Mouse (Mus musculus) kidney, embryonic 14.5 days (tissue): ENCODE measurements around the gene Zfp819. TPM values are rescaled to one million over a fixed set of nuclear protein-coding genes. Genes with fewer than 3 reads are reported as not detected.
A peak's percentile ranks its signal among the peaks of the same experiment; 100 is the strongest.

ENCODE experiments used
- ATAC-seq: fragments of 200-750 bp; cut with Nextera tagmentation; 2 replicates; pipeline ENCODE4 v1.8.0; 2017; ENCODE audit warnings: moderate number of reproducible peaks, mild to moderate bottlenecking, moderate TSS enrichment, moderate library complexity; ENCODE audit not compliant: low FRiP score, low TSS enrichment
- H3K27ac ChIP-seq: fragments of 300-500 bp; sonication (generic); 2 replicates; pipeline ENCODE4 v1.5.1; 2014; ENCODE audit warnings: low read depth, mild to moderate bottlenecking, low read length, moderate library complexity, mixed read lengths
- H3K27me3 ChIP-seq: fragments of 300-500 bp; sonication (generic); 2 replicates; pipeline ENCODE4 v1.6.1; 2014; ENCODE audit warnings: mild to moderate bottlenecking, low read length; ENCODE audit not compliant: control insufficient read depth, insufficient read depth
- H3K36me3 ChIP-seq: fragments of 300-500 bp; sonication (generic); 2 replicates; pipeline ENCODE4 v1.6.1; 2014; ENCODE audit warnings: low read length, mixed read lengths; ENCODE audit not compliant: control insufficient read depth, insufficient read depth
- H3K4me1 ChIP-seq: fragments of 300-500 bp; sonication (generic); 2 replicates; pipeline ENCODE4 v1.6.1; 2014; ENCODE audit warnings: low read length, mixed read lengths; ENCODE audit not compliant: control insufficient read depth, insufficient read depth
- H3K4me2 ChIP-seq: fragments of 300-500 bp; sonication (generic); replicated peaks from 2 replicates; pipeline ENCODE4 v1.6.1; 2014; ENCODE audit warnings: low read depth, mild to moderate bottlenecking, low read length
- H3K4me3 ChIP-seq: fragments of 300-500 bp; sonication (generic); 2 replicates; pipeline ENCODE4 v1.5.1; 2014; ENCODE audit warnings: mild to moderate bottlenecking, low read length
- H3K9ac ChIP-seq: fragments of 300-500 bp; sonication (generic); 2 replicates; pipeline ENCODE4 v1.6.1; 2014; ENCODE audit warnings: low read depth, mild to moderate bottlenecking, low read length, moderate library complexity
- H3K9me3 ChIP-seq: fragments of 300-500 bp; sonication (generic); 2 replicates; pipeline ENCODE4 v1.6.1; 2016; ENCODE audit warnings: low read length; ENCODE audit not compliant: control insufficient read depth
- WGBS: fragments of 180-500 bp; shearing (Covaris S2); extraction: QIAGEN DNeasy Blood & Tissue Kit; methylation state at CpG from one replicate; pipeline ENCODE4 v1.1.7; 2014; 5-methylcytosine and 5-hydroxymethylcytosine counted together
- polyA plus RNA-seq: library from polyadenylated mRNA; unstranded; fragments of >200 nt; fragmentation: Nextera tagmentation; extraction: Ambion mirVana; gene quantifications from 2 replicates; pipeline ENCODE4 v1.2.1, GENCODE M21; 2014

The Zfp819 gene
- 0.19 and 0.23 TPM in 2 replicates for polyA plus RNA-seq

DNA sequence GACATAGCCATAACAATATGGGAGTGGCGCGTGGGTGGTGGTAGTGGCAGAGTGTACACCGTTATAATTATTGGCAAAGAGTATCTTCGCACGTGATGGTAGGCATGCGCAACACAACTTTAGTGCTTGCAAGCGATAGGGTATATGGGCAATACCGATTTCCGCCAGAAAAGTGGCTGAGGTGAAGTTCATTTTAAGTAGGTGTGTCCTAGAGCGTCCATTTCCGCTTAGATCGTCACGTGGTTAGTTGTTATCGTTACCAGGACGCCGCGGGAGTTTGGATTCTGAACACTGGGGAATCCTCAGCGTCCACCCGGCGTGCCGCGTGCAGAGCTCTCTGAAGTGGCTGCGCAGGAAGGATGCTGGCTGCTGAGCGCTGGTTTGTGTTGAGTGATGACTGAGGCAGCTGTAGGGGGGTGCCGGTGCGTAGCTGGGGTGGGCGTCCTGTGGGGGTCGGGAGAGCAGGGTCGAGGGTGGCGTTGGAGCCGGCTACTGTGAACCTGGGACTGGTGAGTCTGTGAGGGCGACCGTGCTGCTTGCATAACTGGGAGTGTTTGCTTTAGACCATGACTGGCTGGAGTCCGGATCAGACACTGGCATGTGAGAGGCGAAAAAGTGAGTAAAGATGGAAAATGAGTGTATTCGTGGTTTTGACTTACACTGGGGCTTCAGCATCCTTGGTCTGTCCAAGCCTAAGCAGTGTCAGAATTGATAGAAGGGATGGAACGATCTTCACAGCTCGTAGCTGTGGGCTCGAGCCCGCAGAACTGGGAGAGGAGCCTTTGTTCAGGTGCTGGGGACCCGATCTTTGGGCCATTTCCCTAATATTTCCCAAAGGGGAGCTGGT lies at the start of gene Zfp819:
Zfp819 (plus strand) TSS at position 274 of the 847 bp plus-strand sequence.
- H3K9ac ChIP-seq, result peak within 1 kb of the TSS; percentile 38; the same call in 1 of the 2 replicates
- H3K27me3 ChIP-seq, result no peaks in the 10 kb centered on the region
- no peaks in the 10 kb centered on the region for H3K9me3 ChIP-seq
- ATAC-seq, result peak; percentile 90
- H3K4me2 ChIP-seq, result peak within 1 kb of the TSS; percentile 64
- 18% methylated on average over 41 of the region's 41 CpGs for WGBS
- 0 out of 2 replicates have a peak, but pooled peaks cover 6% of the 10 kb centered on the region for H3K4me1 ChIP-seq
- no peak within 1 kb of the TSS for H3K27ac ChIP-seq
- peak within 1 kb of the TSS; percentile 43 for H3K4me3 ChIP-seq
- no peaks in the 10 kb centered on the region for H3K36me3 ChIP-seq

DNA sequence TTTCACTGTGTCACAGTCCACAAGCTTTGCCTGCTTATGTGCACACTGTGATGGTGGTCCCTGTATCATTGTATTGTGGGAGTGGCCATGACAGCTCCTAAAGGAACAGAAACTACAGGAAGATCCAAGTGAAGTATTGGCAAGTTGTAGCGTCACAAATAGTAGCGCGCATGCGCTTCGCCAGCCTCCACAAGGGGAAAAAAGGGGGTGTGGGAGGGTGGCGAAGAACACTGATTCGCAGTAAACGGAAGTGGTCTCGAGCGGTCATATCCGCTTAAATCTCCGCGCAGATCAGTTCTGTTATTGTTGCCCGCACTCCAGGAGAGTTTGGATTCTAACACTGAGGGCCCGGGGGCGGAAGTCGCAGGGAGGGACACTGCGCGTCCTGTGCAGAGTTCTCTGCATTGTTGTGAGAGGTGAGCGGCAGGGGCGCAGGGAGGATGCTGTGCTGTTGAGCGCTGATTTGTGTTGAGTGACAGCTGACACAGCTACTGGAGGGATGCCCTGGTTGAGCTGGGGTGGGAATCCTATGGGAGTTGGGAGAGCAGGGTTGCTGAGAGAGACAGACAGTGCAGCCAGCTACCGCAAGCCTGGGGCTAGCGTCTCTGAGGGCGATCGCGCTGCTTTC lies 44.8 kb upstream of the Zfp819 start, which contains the start of gene Zfp658:
Zfp658 (plus strand) TSS at position 251 of the 628 bp plus-strand sequence.
- peak within 1 kb of the TSS; percentile 74 for H3K9ac ChIP-seq
- peaks cover 7% of the 10 kb centered on the region; the same call in 1 of the 2 replicates for H3K36me3 ChIP-seq
- H3K27me3 ChIP-seq, result no peaks in the 10 kb centered on the region
- WGBS, result under 1% methylated on average over 27 of the region's 27 CpGs
- H3K9me3 ChIP-seq, result no peaks in the 10 kb centered on the region
- peaks cover 7% of the 10 kb centered on the region; the same call in 1 of the 2 replicates for H3K4me1 ChIP-seq
- peak within 1 kb of the TSS; percentile 69 for H3K4me2 ChIP-seq
- peak; percentile 92 for ATAC-seq
- H3K4me3 ChIP-seq, result peak within 1 kb of the TSS; percentile 78
- H3K27ac ChIP-seq, result peak within 1 kb of the TSS; percentile 87

DNA sequence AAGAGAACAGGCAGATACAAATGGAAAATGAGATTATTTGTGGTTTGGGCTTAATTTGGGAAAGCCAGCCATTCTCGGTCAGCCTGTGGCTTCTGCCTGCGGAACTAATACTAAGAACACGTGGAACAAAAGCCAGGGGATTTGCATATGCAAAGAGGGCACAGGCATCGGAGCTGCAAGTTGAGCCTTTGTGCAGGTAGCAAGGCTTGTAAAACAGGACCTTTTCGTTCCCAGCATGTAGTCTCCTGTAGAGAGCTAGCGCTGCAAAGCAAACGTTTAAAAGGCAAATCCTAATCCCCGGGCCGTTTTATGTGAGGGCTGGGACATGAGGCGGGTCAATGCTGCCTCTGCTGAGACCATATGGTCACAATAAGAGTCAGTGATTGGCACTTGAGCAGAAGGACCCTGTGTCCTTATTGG lies 44.3 kb upstream of the Zfp819 start:
- Histone ChIP-seq H3K4me2 (peak overlapping the region; percentile 69), H3K27ac (peak overlapping the region; percentile 87; the same call in 1 of the 2 replicates), H3K9ac (peak overlapping the region; percentile 74), H3K4me3 (peak overlapping the region; percentile 78), H3K4me1 (peaks cover 7% of the 10 kb centered on the region; the same call in 1 of the 2 replicates), H3K27me3 (no peaks in the 10 kb centered on the region), H3K9me3 (no peaks in the 10 kb centered on the region), H3K36me3 (peaks cover 12% of the 10 kb centered on the region; the same call in 1 of the 2 replicates)
- 1% methylated on average over 10 of the region's 10 CpGs for WGBS
- ATAC-seq, result 0 out of 2 replicates have a peak, but pooled peaks have one; percentile 9

DNA sequence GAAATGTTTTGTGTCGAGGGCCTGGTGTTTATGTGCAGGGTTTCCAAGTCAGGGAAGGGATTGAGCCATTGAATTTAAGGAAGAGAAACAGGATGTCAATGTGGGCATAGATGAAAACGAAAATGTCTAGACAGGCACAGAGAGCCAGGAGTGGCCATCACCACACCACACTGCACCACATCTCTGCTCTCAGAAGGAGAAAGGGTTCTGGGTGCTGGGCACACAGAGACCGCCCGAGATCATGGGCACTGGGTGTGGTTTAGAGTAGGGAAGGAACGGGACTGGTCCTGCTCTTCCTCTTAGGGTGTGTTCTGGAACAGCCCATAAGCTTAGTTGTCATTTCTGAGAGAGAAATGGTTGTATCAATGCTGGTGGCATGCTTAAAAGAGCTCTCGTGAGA lies 43.7 kb upstream of the Zfp819 start:
- H3K27ac ChIP-seq, result no peak overlapping the region
- H3K4me1 ChIP-seq, result peaks cover 7% of the 10 kb centered on the region; the same call in 1 of the 2 replicates
- H3K9ac ChIP-seq, result no peak overlapping the region
- H3K27me3 ChIP-seq, result no peaks in the 10 kb centered on the region
- H3K9me3 ChIP-seq, result no peaks in the 10 kb centered on the region
- peaks cover 19% of the 10 kb centered on the region; the same call in 1 of the 2 replicates for H3K36me3 ChIP-seq
- H3K4me3 ChIP-seq, result peak overlapping the region; percentile 78; the same call in 1 of the 2 replicates
- H3K4me2 ChIP-seq, result peak overlapping the region; percentile 69
- ATAC-seq, result no peak
- WGBS, result 64% methylated on average over 6 of the region's 6 CpGs

DNA sequence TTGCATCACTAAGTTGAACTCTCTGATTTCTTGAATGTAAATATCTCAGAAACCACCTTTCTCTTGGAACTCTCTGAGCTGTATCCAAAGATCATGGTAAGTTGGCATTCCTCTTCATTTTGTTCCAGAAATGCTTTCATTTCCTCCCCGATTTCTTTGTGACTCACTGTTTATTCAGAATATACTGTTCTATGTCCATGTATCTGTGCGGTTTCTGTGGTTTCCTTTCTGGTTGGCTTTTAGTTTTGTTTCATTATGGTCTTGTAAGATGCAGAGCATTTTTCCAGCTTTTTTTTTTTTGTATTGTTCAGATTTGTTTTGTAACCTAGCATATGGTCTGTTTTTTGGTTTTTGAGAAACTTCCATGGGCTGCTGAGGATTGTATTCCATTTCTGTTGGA lies 35.8 kb upstream of the Zfp819 start:
- Histone ChIP-seq H3K9ac (no peak overlapping the region), H3K4me2 (no peak overlapping the region), H3K4me1 (no peaks in the 10 kb centered on the region), H3K9me3 (no peaks in the 10 kb centered on the region), H3K27ac (no peak overlapping the region), H3K27me3 (no peaks in the 10 kb centered on the region), H3K4me3 (no peak overlapping the region), H3K36me3 (peaks cover 56% of the 10 kb centered on the region)
- no peak for ATAC-seq
- WGBS, result 94% methylated on average over 2 of the region's 2 CpGs

DNA sequence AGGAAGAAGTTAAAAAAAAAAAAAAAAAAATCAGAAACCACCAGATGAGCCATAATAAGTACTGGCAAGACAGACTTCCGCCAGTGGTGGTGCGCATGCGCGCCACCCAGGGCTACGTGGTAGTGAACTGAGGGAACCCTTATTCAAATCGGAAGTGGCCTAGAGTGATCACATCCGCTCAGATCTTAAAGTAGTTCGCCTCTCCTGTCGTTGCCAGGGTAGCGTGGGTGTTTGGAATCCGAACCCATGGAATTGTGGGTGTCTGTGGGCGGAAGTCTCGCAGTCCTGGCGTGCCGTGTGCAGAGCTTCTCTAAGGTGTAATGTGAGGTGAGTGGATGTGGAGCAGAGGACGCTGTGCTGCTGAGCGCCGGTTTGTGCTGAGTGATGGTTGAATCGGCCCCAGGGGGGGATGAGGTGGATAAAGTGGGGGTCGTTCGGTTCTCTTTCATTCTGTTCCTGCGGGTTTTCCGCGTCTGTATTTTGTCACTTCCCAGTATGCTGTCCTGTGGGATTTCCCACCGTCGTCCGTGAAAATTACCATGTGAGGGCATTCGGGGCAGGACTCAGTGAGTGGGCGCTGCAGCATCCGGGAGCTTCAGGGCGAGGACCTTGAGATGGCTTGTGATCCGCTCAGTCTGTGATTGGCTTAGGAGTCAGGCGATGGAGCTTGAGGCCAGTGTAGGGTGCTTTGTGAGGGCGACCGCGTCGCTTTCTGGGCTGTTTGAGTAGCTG lies 27.4 kb upstream of the Zfp819 start, which contains the start of gene Zfp719:
Zfp719 (plus strand) TSS at position 171 of the 732 bp plus-strand sequence.
- WGBS, result under 1% methylated on average over 37 of the region's 37 CpGs
- peak; percentile 97 for ATAC-seq

DNA sequence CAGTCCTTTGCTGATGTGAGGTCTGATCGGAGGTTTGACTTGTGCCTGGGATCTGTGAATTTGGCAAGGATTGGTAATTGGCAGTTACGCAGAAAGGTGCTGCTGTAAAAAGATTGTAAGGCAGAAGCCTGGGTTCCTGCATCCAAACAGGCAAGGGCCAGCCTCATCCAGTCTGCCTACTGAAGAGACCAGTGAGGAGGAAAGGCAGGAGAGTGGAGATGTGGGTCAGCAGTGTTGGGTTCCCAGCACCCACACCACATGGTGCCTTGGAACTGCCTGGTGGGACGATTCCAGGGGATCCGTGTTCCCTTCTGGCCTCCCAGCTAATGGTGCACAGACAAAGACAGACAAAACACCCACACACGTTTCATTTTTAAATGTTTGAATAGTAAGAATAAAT lies 26.4 kb upstream of the Zfp819 start:
- H3K27ac ChIP-seq, result no peak overlapping the region
- H3K4me3 ChIP-seq, result peak overlapping the region; percentile 70
- H3K9ac ChIP-seq, result peak overlapping the region; percentile 75; the same call in 1 of the 2 replicates
- H3K36me3 ChIP-seq, result peaks cover 17% of the 10 kb centered on the region
- no peaks in the 10 kb centered on the region for H3K9me3 ChIP-seq
- peak overlapping the region; percentile 61 for H3K4me2 ChIP-seq
- no peaks in the 10 kb centered on the region for H3K27me3 ChIP-seq
- ATAC-seq, result no peak
- H3K4me1 ChIP-seq, result peaks cover 6% of the 10 kb centered on the region
- WGBS, result 71% methylated on average over 5 of the region's 5 CpGs

More for the DNA sequence above, 27.4 kb upstream of the Zfp819 start, which contains the start of gene Zfp719:
- Histone ChIP-seq H3K27me3 (no peaks in the 10 kb centered on the region), H3K4me2 (peak within 1 kb of the TSS; percentile 61), H3K9me3 (no peaks in the 10 kb centered on the region), H3K27ac (peak within 1 kb of the TSS; percentile 79), H3K9ac (peak within 1 kb of the TSS; percentile 75), H3K36me3 (peaks cover 14% of the 10 kb centered on the region), H3K4me1 (peaks cover 6% of the 10 kb centered on the region), H3K4me3 (peak within 1 kb of the TSS; percentile 70)

DNA sequence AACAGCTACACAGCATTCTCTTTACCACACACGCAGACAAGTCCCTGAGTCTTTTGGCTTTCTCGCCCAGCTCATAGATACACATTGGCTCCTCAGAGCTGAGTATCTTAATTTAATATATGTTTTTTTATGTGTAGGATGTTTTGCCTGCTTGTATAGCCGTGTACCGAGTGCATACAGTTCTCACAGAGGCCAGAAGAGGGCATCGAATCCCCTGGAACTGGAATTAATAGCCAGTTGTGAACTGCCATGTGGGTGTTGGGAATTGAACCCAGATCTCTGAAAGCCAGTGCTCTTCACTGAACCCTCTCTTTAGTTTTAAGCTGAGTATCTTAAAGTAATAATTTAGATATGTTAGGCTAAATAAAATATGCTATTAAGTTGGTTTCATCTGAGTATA lies 22.2 kb upstream of the Zfp819 start:
- Histone ChIP-seq H3K4me3 (no peak overlapping the region), H3K36me3 (peaks cover 58% of the 10 kb centered on the region), H3K27me3 (no peaks in the 10 kb centered on the region), H3K4me2 (no peak overlapping the region), H3K27ac (no peak overlapping the region), H3K9me3 (no peaks in the 10 kb centered on the region), H3K4me1 (peaks cover 6% of the 10 kb centered on the region), H3K9ac (no peak overlapping the region)
- WGBS, result 96% methylated on average over 5 of the region's 5 CpGs
- ATAC-seq, result no peak
